Mouse (Mus musculus) liver, embryonic 14.5 days (tissue): ENCODE results near the gene Abcd2. TPM values are rescaled to one million over a fixed set of nuclear protein-coding genes. Genes with fewer than 3 reads are reported as not detected.

Experiments
- ATAC-seq: fragments of 200-750 bp; cut with Nextera tagmentation; 2 replicates; pipeline ENCODE4 v1.8.0; 2017; ENCODE audit warnings: moderate number of reproducible peaks, mild to moderate bottlenecking, moderate library complexity; ENCODE audit not compliant: insufficient read depth
- DNase-seq, 3 experiments: peaks; one replicate each; pipeline ENCODE4 v3.0.0-alpha.2; 2012 to 2013; ENCODE audit warnings: low read depth in 3 of 3, low spot score in 3 of 3
- H3K27ac ChIP-seq: fragments of 300-500 bp; sonication (generic); 2 replicates; pipeline ENCODE4 v1.5.1; 2014; ENCODE audit warnings: moderate library complexity, mild to moderate bottlenecking, control low read depth, inconsistent platforms
- H3K27me3 ChIP-seq: fragments of 300-500 bp; sonication (generic); 2 replicates; pipeline ENCODE4 v1.6.1; 2014; ENCODE audit warnings: mild to moderate bottlenecking, low read length, moderate library complexity; ENCODE audit not compliant: control insufficient read depth, insufficient read depth
- H3K36me3 ChIP-seq: fragments of 300-500 bp; sonication (generic); replicated peaks from 2 replicates; pipeline ENCODE4 v1.6.1; 2014; ENCODE audit warnings: low read depth; ENCODE audit not compliant: control insufficient read depth, insufficient read depth
- H3K4me1 ChIP-seq, 2 experiments: fragments of 200-500 bp in 1 of 2; fragments of 300-500 bp in 1 of 2; sonication (generic) in 1 of 2; replicated peaks; 2 replicates each; pipeline ENCODE4 v1.6.1; 2012 to 2014; ENCODE audit warnings: antibody characterized with exemption in 1 of 2, inconsistent platforms in 1 of 2, low read length in 1 of 2; ENCODE audit not compliant: control insufficient read depth in 2 of 2, insufficient read depth in 2 of 2
- H3K4me2 ChIP-seq: fragments of 300-500 bp; sonication (generic); 2 replicates; pipeline ENCODE4 v1.6.1; 2014; ENCODE audit warnings: low read depth, mild to moderate bottlenecking, control low read depth, moderate library complexity
- H3K4me3 ChIP-seq, 2 experiments: fragments of 200-500 bp in 1 of 2; fragments of 300-500 bp in 1 of 2; sonication (generic) in 1 of 2; 2 replicates each; pipeline ENCODE4 v1.5.1; 2012 to 2014; ENCODE audit warnings: low read depth in 2 of 2, low read length in 2 of 2, mild to moderate bottlenecking in 2 of 2, control low read depth in 1 of 2, inconsistent platforms in 1 of 2, moderate library complexity in 1 of 2; ENCODE audit not compliant: insufficient read depth in 1 of 2
- H3K9ac ChIP-seq: fragments of 300-500 bp; sonication (generic); replicated peaks from 2 replicates; pipeline ENCODE4 v1.6.1; 2014; ENCODE audit warnings: mild to moderate bottlenecking, control low read depth, moderate library complexity
- H3K9me3 ChIP-seq: fragments of 300-500 bp; sonication (generic); 2 replicates; pipeline ENCODE4 v1.6.1; 2016; ENCODE audit warnings: low read length, mixed read lengths; ENCODE audit not compliant: control insufficient read depth
- CTCF ChIP-seq: IDR thresholded peaks from 2 replicates; pipeline ENCODE4 v1.5.1; 2016; ENCODE audit warnings: antibody characterized with exemption, low read depth, control low read depth
- EP300 ChIP-seq: IDR thresholded peaks from 2 replicates; pipeline ENCODE4 v1.6.1; 2016; ENCODE audit warnings: antibody characterized with exemption, low read depth
- WGBS: fragments of 180-500 bp; shearing (Covaris S2); extraction: QIAGEN DNeasy Blood & Tissue Kit; methylation state at CpG from one replicate; pipeline ENCODE4 v1.1.7; 2014; ENCODE audit not compliant: insufficient replicate concordance; 5-methylcytosine and 5-hydroxymethylcytosine counted together
- polyA plus RNA-seq, 2 experiments: library from polyadenylated mRNA; depleted of rRNA in 1 of 2; stranded (reverse) in 1 of 2; unstranded in 1 of 2; fragments of >200 nt; fragmentation: Nextera tagmentation in 1 of 2; extraction: Ambion mirVana in 1 of 2; gene quantifications; 2 replicates each; pipeline versions ENCODE4 v1.2.1 to v1.2.3; 2012 to 2014

Gene Abcd2
- polyA plus RNA-seq, 2 experiments = 1.1 to 2.5 TPM

GRCm38 (mm10) chr15:91190026-91190425 is 1.6 kb downstream of the Abcd2 start:
- Histone ChIP-seq H3K27ac (no peak overlapping the region), H3K9me3 (no peaks in the 10 kb centered on the region)
- ATAC-seq = no peak

GRCm38 (mm10) chr15:91186358-91186757 is 5.2 kb downstream of the Abcd2 start:
- Histone ChIP-seq H3K27ac (no peak overlapping the region), H3K4me3 (no peak overlapping the region), H3K4me2 (no peak overlapping the region), H3K9ac (no peak overlapping the region), H3K9me3 (no peaks in the 10 kb centered on the region), H3K36me3 (no peaks in the 10 kb centered on the region), H3K4me1 (peaks cover 0 to 3% of the 10 kb centered on the region in 2 experiments; a peak in 2 of 4 replicates), H3K27me3 (no peaks in the 10 kb centered on the region)
- DNase-seq (no peak), ATAC-seq (no peak)
- TF ChIP-seq CTCF = no peak
- no peak for TF ChIP-seq EP300
- 72% methylated on average over 6 of the region's 6 CpGs for WGBS

More at GRCm38 (mm10) chr15:91190026-91190425, 1.6 kb downstream of the Abcd2 start:
- Histone ChIP-seq H3K27me3 (no peaks in the 10 kb centered on the region), H3K4me1 (peaks cover 9 to 12% of the 10 kb centered on the region in 2 experiments), H3K36me3 (no peaks in the 10 kb centered on the region), H3K4me3 (peak overlapping the region in 1 of 2 experiments; percentile 54; a peak in 2 of 4 replicates), H3K4me2 (peak overlapping the region; percentile 76), H3K9ac (no peak overlapping the region)
- no peak for TF ChIP-seq CTCF
- WGBS = 47% methylated on average over 4 of the region's 4 CpGs
- DNase-seq = no peak

- Histone ChIP-seq H3K27ac (no peak overlapping the region), H3K4me3 (no peak overlapping the region), H3K4me2 (no peak overlapping the region), H3K27me3 (no peaks in the 10 kb centered on the region), H3K4me1 (peaks cover 0 to 6% of the 10 kb centered on the region in 2 experiments; a peak in 2 of 4 replicates), H3K36me3 (no peaks in the 10 kb centered on the region), H3K9ac (no peak overlapping the region), H3K9me3 (no peaks in the 10 kb centered on the region)
- ATAC-seq (no peak), DNase-seq (no peak)
- 63% methylated on average over 15 of the region's 15 CpGs for WGBS
- TF ChIP-seq EP300 = no peak
- no peak for TF ChIP-seq CTCF
These were observed 11.5 kb downstream of the Abcd2 start for GRCm38 (mm10) chr15:91179911-91180622.

- no peak overlapping the region for H3K4me3 ChIP-seq
- no peaks in the 10 kb centered on the region for H3K9me3 ChIP-seq
- 30% methylated on average over 9 of the region's 9 CpGs for WGBS
- H3K36me3 ChIP-seq = no peaks in the 10 kb centered on the region
- ATAC-seq (no peak), DNase-seq (peak in 1 of 3 experiments; percentile 20)
- H3K4me2 ChIP-seq = no peak overlapping the region
- H3K4me1 ChIP-seq = peaks cover 0 to 6% of the 10 kb centered on the region in 2 experiments; a peak in 2 of 4 replicates
- no peak for TF ChIP-seq CTCF
- no peak for TF ChIP-seq EP300
- no peak overlapping the region for H3K27ac ChIP-seq
- H3K9ac ChIP-seq = no peak overlapping the region
- no peaks in the 10 kb centered on the region for H3K27me3 ChIP-seq
These were observed 12.8 kb downstream of the Abcd2 start for GRCm38 (mm10) chr15:91178656-91179314.

GRCm38 (mm10) chr15:91172193-91172592 is 19.4 kb downstream of the Abcd2 start:
- DNase-seq (no peak), ATAC-seq (no peak)
- TF ChIP-seq CTCF (no peak), EP300 (no peak)
- Histone ChIP-seq H3K27ac (no peak overlapping the region), H3K4me2 (no peak overlapping the region), H3K9me3 (no peaks in the 10 kb centered on the region), H3K36me3 (no peaks in the 10 kb centered on the region), H3K4me1 (no peaks in the 10 kb centered on the region), H3K27me3 (no peaks in the 10 kb centered on the region), H3K9ac (no peak overlapping the region), H3K4me3 (no peak overlapping the region)
- 73% methylated on average over 4 of the region's 4 CpGs for WGBS
